10 mouse cellular contexts compared by ENCODE assay signal in genomic region chr9:96961986-96962701, GRCm38 (mm10). TPM values are rescaled to one million over a fixed set of nuclear protein-coding genes. Genes with fewer than 3 reads are reported as not detected.
DNase-seq lines count a peak whose midpoint lies in the region; ATAC-seq and TF ChIP-seq lines count a peak whose summit lies in the region.
"Had no signal": no experiment of that assay in that cellular context is flagged by ENCODE, and none has a peak within 500 bp of the region (broad histone marks: within the 10 kb centered on the region; RNA-seq: fewer than 3 reads in every experiment).

No protein-coding gene starts in this region.

- TF ChIP-seq CTCF in E14TG2a.4 (conservative IDR thresholded peaks at IDR 0.05; ENCODE audit: low read length), result no peak

- WGBS in heart, embryonic 10.5 days, result 56% methylated on average over 17 of the region's 17 CpGs
- 65% methylated on average over 17 of the region's 17 CpGs for WGBS in hindbrain, embryonic 12.5 days
- 47% methylated on average over 17 of the region's 17 CpGs for WGBS in limb, embryonic 10.5 days

- H3K9me3 ChIP-seq in heart, embryonic 10.5 days, result no peaks in the 10 kb centered on the region
- H3K9me3 ChIP-seq in E14TG2a.4 (ENCODE audit: low read length), result no peaks in the 10 kb centered on the region
- H3K9me3 ChIP-seq in hindbrain, embryonic 12.5 days (replicated peaks), result 0 out of 2 replicates have a peak, but pooled peaks cover 3% of the 10 kb centered on the region
- 0 out of 2 replicates have a peak, but pooled peaks cover 3% of the 10 kb centered on the region for H3K9me3 ChIP-seq in limb, embryonic 10.5 days (replicated peaks)

- no peak overlapping the region for H3K4me2 ChIP-seq in hindbrain, embryonic 12.5 days (replicated peaks)

- no peaks in the 10 kb centered on the region for H3K27me3 ChIP-seq in heart, embryonic 10.5 days (ENCODE audit: insufficient read depth, poor library complexity, severe bottlenecking)
- peaks cover 6% of the 10 kb centered on the region for H3K27me3 ChIP-seq in E14TG2a.4 (ENCODE audit: insufficient read depth, low read length)
- no peaks in the 10 kb centered on the region for H3K27me3 ChIP-seq in hindbrain, embryonic 12.5 days
- H3K27me3 ChIP-seq in limb, embryonic 10.5 days (ENCODE audit: low read depth, poor library complexity, severe bottlenecking), result no peaks in the 10 kb centered on the region

- H3K27ac ChIP-seq in heart, embryonic 10.5 days, result peak overlapping the region; percentile 78
- H3K27ac ChIP-seq in hindbrain, embryonic 12.5 days, result 0 out of 2 replicates have a peak overlapping the region, but pooled peaks have one; percentile 2
- peak overlapping the region; percentile 93 for H3K27ac ChIP-seq in limb, embryonic 10.5 days

- H3K4me1 ChIP-seq in heart, embryonic 10.5 days, result peaks cover 67% of the 10 kb centered on the region
- H3K4me1 ChIP-seq in E14TG2a.4 (replicated peaks; ENCODE audit: low read depth, low read length), result peaks cover 49% of the 10 kb centered on the region
- H3K4me1 ChIP-seq in hindbrain, embryonic 12.5 days, result peaks cover 52% of the 10 kb centered on the region
- peaks cover 60% of the 10 kb centered on the region for H3K4me1 ChIP-seq in limb, embryonic 10.5 days

- H3K4me3 ChIP-seq in heart, embryonic 10.5 days, result no peak overlapping the region
- peak overlapping the region; percentile 66 for H3K4me3 ChIP-seq in E14TG2a.4 (replicated peaks; ENCODE audit: low read length)
- H3K4me3 ChIP-seq in hindbrain, embryonic 12.5 days, result no peak overlapping the region
- peak overlapping the region; percentile 28 for H3K4me3 ChIP-seq in limb, embryonic 10.5 days

- DNase-seq in heart, embryonic 10.5 days (ENCODE audit: low spot score), result no peak
- no peak for DNase-seq in heart, adult 8-10 months (ENCODE audit: low spot score)
- peak; percentile 71 for DNase-seq in limb, embryonic 10.5 days (ENCODE audit: low spot score)
- no peak for DNase-seq in adrenal gland, adult 18-20 months (ENCODE audit: low spot score in 2 of 2)
- DNase-seq in frontal cortex, postnatal 14 days (ENCODE audit: low spot score in 2 of 2), result no peak
- no peak for DNase-seq in left cerebral cortex, postnatal 4 days
- DNase-seq: liver had no signal

- ATAC-seq in hindbrain, embryonic 12.5 days (ENCODE audit: low FRiP score), result no peak
- ATAC-seq: CD4-positive, CD25-positive, alpha-beta regulatory T cell, adult 4 months had no signal

- no peak overlapping the region for H3K9ac ChIP-seq in hindbrain, embryonic 12.5 days

- H3K36me3 ChIP-seq in heart, embryonic 10.5 days, result peaks cover 5% of the 10 kb centered on the region
- no peaks in the 10 kb centered on the region for H3K36me3 ChIP-seq in E14TG2a.4 (ENCODE audit: insufficient read depth, low read length)
- H3K36me3 ChIP-seq in hindbrain, embryonic 12.5 days, result no peaks in the 10 kb centered on the region
- peaks cover 26% of the 10 kb centered on the region for H3K36me3 ChIP-seq in limb, embryonic 10.5 days

- intact Hi-C loops in left cerebral cortex, postnatal 4 days (cut with DNase I), result loop anchor here (2.0 to 5.0 kb wide), 3 partner anchors 41 to 105 kb away; partner anchors contain the start of gene Spsb4

RNA-seq across cellular contexts. Expression of gene Spsb4, which starts 56.5 kb away (rescaled TPM):
- polyA plus RNA-seq in heart, embryonic 10.5 days (2016; fragmentation: Nextera tagmentation; extraction: Ambion mirVana), result 53.5 and 66.5 TPM in 2 replicates
- 1 to 10 TPM; 3.3 to 4.9 (median 4.3) TPM for total RNA-seq in heart, adult 8-10 months (2022)
- 88.2 and 89.2 TPM in 2 replicates for polyA plus RNA-seq in hindbrain, embryonic 12.5 days (2016; fragmentation: Nextera tagmentation; extraction: Ambion mirVana)
- 70.3 and 80.6 TPM in 2 replicates for polyA plus RNA-seq in limb, embryonic 10.5 days (2016; fragmentation: Nextera tagmentation; extraction: Ambion mirVana)
- total RNA-seq in adrenal gland, adult 18-20 months (2021), result 1 to 10 TPM in 1 of 2 experiments, under 1 TPM in 1; 0.45 to 1.1 TPM
- total RNA-seq in left cerebral cortex, postnatal 4 days (2021), result 10 to 100 TPM; 20.2 to 20.6 TPM
- polyA plus RNA-seq: CD4-positive, CD25-positive, alpha-beta regulatory T cell, adult 4 months had no signal

Comparison
In these comparisons a context has a peak if more than half of its experiments do, and no peak if none do; other contexts are left out.
1. H3K27ac ChIP-seq: peak in every context shown above with its lines; median percentile 93 in limb, embryonic 10.5 days; 78 in heart, embryonic 10.5 days; 2 in hindbrain, embryonic 12.5 days.
2. H3K4me3 ChIP-seq: peak in E14TG2a.4 (single experiment) and limb, embryonic 10.5 days (single experiment); none in heart, embryonic 10.5 days (single experiment) and hindbrain, embryonic 12.5 days (single experiment).